Mouse (Mus musculus): ENCODE measurements at regions not wholly inside any gene's neighbourhood (a gene's known extent, or its start where the extent isn't known, plus 50 kb on each side); places are given as distances from the start of the nearest gene placed in this dataset.

DNA sequence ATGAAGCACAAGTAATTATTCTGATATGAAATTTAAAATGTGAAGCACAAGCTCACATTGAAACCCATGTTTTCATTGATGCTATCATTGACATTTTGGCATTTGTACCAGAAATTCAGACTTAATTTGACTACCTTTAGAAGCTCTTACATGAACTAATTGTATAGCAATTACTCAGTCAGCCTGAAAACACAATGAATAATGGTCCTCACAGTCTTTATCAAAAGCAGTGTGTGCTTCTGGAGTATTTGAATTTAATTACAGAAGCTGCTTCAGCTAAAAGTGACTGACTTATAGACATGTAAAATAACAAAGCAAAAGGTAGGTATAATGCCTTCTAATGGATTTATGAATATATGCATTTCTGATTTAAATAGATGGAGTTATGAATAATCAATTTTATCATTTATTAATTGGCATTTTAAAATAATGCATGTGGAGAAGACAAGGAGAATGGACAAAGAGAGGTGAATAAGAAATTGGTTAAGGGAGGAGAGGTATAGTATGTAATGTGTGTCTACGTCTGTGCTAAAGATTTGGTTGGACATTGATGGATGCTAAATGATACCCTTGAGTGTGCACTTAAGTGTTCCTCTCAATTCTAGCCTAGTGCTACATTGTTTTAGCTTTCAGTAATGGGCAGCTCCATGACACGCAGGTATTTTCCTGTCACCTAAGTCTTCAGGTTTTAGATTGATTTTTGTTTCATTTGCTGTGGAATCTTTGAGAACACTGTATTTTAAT, 803.2 kb upstream of the Frg1 start:
- in situ Hi-C loops (cut with MboI; ENCODE audit: low pct_unique_long_range_greater_than_20kb) = no loop called here
- ChIA-PET CTCF (interaction anchor here (1.0 kb wide), 1 partner anchor 81 kb away, joined by 3 read pairs; no protein-coding TSS in a partner anchor), POLR2A (no interaction called here)
- no peak for TF ChIP-seq CTCF (IDR thresholded peaks at IDR 0.05)
- DNase-seq (ENCODE audit: low read depth, low spot score) = no peak
- ATAC-seq = no peak
- no peaks in the 10 kb centered on the region for H3K27me3 ChIP-seq

DNA sequence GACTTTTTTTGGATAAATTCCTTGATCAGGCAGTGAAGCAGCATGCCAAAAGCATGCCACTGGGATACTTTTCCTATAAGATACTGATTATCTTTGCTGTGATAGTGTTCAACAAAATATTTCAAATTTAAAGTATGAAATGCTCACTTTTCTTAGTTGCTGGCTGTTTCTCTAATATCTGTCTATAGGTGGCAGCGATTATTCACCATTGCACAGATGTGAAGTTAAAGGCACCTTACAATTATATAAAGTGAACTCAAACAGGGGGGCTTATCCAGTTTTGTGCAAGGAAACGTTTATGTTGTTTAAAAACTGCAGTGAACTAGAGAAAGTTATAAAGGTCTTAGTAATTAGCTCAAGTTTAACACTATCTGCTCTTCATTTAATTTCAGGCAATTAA, 794.1 kb upstream of the Frg1 start:
- POLR2A ChIA-PET = interaction anchor here (0.5 kb wide), 1 partner anchor 395 kb away, joined by 3 read pairs; no protein-coding TSS in a partner anchor
- in situ Hi-C loops (cut with MboI; ENCODE audit: low pct_unique_long_range_greater_than_20kb) = no loop called here
- no peak for DNase-seq (ENCODE audit: low read depth, low spot score)
- peaks cover 4% of the 10 kb centered on the region for H3K27me3 ChIP-seq
- no peak for ATAC-seq
- CTCF ChIA-PET = interaction anchor here (1.7 kb wide), 1 partner anchor 17 kb away, joined by 3 read pairs; no protein-coding TSS in a partner anchor
- TF ChIP-seq CTCF (IDR thresholded peaks at IDR 0.05) = no peak

DNA sequence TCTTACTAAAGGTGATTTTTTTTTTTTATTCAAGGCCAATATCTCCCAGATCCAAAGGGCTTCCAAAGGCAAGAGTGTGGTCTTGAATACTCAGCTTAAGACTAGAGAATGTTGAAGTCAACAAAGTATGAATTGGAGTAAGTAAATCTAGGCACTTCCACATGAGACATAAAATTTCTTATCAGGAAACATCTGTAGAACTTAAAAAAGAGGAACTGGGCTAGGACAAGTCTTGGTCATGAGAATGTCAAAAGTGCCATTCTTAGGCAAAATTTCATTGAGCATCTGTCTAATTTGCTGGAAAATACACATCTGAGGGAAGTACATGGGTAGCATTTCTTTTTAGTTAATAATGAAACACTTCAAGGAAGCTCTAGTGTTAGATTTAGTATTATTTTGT, 793.1 kb upstream of the Frg1 start:
- peaks cover 4% of the 10 kb centered on the region for H3K27me3 ChIP-seq
- POLR2A ChIA-PET = no interaction called here
- in situ Hi-C loops (cut with MboI; ENCODE audit: low pct_unique_long_range_greater_than_20kb) = no loop called here
- CTCF ChIA-PET = no interaction called here
- TF ChIP-seq CTCF (IDR thresholded peaks at IDR 0.05) = no peak
- no peak for DNase-seq (ENCODE audit: low read depth, low spot score)
- no peak for ATAC-seq

DNA sequence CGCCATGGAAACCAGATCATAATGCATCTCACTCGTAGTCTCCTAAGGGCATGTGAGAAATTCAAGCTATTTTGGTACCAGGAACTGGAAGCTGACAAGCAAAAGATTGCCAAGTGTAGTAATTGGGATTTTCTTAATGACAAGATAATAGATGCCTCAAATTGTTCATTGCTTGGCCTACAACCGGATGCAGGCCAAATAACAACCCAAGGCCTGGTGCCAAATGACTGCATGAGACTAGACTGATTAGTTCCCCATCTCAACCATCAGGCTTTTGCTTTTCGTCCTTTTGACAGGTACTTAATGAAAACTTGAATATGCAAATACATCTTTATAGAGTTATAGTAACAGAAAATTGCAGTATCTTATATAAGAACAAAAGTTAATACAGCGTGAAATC, 780.4 kb upstream of the Frg1 start:
- ChIA-PET POLR2A (no interaction called here), CTCF (no interaction called here)
- no peaks in the 10 kb centered on the region for H3K27me3 ChIP-seq
- no peak for ATAC-seq
- in situ Hi-C loops (cut with MboI; ENCODE audit: low pct_unique_long_range_greater_than_20kb) = no loop called here
- no peak for DNase-seq (ENCODE audit: low read depth, low spot score)
- TF ChIP-seq CTCF (IDR thresholded peaks at IDR 0.05) = no peak

DNA sequence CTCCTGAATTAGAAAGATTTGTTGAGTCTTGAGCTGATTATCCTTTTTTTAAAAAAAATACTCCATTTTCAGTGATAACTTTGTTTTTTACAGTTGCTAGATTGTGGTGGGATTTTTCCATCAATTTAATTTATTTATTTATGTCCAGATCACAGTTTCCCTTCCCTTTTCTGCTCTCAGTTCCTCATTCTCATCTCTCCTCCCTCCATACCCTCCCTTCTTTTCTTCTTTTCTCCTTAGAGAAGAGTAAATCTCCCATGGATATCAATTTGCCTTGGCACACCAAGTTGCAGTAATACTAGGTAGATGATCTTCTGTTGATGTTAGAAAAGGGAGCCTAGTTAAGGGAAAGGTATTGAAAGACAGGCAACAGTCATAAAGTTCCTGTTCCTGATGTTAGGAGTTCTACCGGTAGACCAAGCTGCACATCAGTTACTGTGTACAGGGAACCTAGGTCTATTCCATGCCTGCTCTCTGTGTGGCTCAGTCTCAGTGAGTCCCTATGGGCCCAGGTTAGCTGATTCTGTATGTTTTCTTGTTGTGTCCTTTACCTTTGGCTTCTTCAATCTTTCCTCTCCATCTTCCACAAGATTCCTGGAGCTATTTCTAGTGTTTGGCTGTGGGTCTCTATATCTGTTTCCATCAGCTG, 777.2 kb upstream of the Frg1 start:
- DNase-seq (ENCODE audit: low read depth, low spot score) = no peak
- POLR2A ChIA-PET = no interaction called here
- H3K27me3 ChIP-seq = no peaks in the 10 kb centered on the region
- CTCF ChIA-PET = interaction anchor here (0.8 to 1.3 kb wide), 3 partner anchors 18 to 58 kb away, joined by 3 read pairs; no protein-coding TSS in a partner anchor
- in situ Hi-C loops (cut with MboI; ENCODE audit: low pct_unique_long_range_greater_than_20kb) = no loop called here
- no peak for TF ChIP-seq CTCF (IDR thresholded peaks at IDR 0.05)
- no peak for ATAC-seq

DNA sequence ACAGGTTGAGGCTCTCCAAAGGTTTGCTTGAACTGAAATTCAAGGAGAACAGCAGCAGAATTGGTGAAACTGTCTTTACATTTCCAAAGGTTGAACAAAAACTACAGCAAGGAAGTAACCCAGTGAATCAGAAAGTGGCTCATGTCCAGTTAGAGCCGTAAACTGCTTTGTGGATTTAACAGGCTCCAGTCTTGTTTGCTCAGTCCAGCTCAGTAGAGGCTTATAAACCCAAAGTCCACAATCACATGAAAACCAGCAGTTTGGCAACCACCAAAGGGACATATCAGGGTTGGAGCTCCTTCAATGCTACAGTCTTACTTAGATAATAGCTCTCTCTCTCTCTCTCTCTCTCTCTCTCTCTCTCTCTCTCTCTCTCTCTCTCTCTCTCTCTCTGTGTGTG, 770.2 kb upstream of the Frg1 start:
- no peak for TF ChIP-seq CTCF (IDR thresholded peaks at IDR 0.05)
- CTCF ChIA-PET = interaction anchor here (1.5 kb wide), 1 partner anchor 13 kb away, joined by 3 read pairs; no protein-coding TSS in a partner anchor
- in situ Hi-C loops (cut with MboI; ENCODE audit: low pct_unique_long_range_greater_than_20kb) = no loop called here
- POLR2A ChIA-PET = no interaction called here
- peaks cover 4% of the 10 kb centered on the region for H3K27me3 ChIP-seq
- DNase-seq (ENCODE audit: low read depth, low spot score) (no peak), ATAC-seq (no peak)

DNA sequence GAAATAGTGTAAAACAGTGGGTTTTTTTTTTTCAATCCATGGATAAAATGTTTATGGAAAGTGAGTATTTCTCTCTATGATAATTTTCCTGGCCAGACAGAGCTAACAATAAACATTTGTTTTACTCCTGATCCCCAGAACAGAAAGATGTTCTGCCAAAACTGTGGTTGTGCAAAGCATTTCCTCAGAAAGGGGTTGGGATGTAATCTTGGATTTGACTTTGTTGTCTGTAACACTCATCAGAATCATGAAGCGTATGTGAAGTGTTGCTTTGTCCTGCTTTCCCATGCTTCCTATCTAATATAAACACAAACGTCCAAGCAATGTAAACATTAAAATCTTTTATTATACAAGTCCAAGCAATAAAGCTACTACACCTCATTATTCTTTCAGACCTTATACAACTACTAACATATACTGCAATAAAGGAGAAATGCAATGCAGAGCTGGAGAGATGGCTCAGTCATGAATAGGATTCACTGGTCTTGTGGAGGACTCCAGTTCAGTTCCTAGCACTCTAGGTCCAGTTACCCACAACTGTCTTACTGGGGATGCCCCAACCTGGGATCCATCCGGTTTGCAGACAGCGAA, 766.5 kb upstream of the Frg1 start:
- DNase-seq (ENCODE audit: low read depth, low spot score) (no peak), ATAC-seq (no peak)
- ChIA-PET CTCF (no interaction called here), POLR2A (no interaction called here)
- in situ Hi-C loops (cut with MboI; ENCODE audit: low pct_unique_long_range_greater_than_20kb) = no loop called here
- peaks cover 17% of the 10 kb centered on the region for H3K27me3 ChIP-seq
- TF ChIP-seq CTCF (IDR thresholded peaks at IDR 0.05) = no peak

DNA sequence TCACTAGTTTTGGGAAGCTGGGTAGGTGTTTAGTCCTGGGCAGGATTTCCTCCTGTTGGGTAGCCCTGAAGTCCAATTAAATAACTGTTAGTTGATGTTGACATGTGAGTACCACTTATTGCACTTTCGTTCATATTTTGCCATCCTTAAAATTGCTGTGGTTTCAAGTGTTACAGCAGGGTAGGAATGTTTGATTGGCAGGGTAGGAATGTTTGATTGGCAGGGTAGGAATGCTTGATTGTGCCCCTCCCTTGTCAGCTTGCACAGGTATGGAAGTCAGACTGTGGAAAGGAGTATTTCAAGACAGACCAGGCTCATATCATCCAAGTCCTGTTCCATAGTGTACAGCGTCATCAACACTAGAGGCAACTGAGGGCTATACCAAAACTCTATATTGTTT, 745.6 kb upstream of the Frg1 start:
- ChIA-PET POLR2A (no interaction called here), CTCF (no interaction called here)
- TF ChIP-seq CTCF (IDR thresholded peaks at IDR 0.05) = no peak
- in situ Hi-C loops (cut with MboI; ENCODE audit: low pct_unique_long_range_greater_than_20kb) = no loop called here
- H3K27me3 ChIP-seq = peaks cover 4% of the 10 kb centered on the region
- ATAC-seq = no peak
- no peak for DNase-seq (ENCODE audit: low read depth, low spot score)

DNA sequence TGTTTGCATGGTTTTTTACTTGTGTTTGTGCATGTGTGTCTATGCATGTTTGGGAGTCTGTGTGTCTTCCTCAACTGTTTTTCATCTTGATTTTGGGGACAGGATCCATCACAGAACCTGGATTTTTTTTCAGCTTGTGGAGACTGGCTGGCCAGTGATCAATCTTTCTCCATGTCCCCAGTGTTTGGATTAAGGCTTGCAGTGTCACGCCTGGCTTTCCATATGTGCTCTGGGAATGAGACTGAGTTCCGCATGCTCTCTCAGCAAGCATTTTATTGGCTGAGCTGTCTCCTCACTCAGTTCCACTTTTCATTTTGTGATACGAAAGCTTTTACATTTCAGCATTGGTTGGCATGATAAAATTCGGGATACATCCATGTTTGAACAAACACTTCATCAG, 740.1 kb upstream of the Frg1 start:
- in situ Hi-C loops (cut with MboI; ENCODE audit: low pct_unique_long_range_greater_than_20kb) = no loop called here
- TF ChIP-seq CTCF (IDR thresholded peaks at IDR 0.05) = no peak
- DNase-seq (ENCODE audit: low read depth, low spot score) = no peak
- peaks cover 4% of the 10 kb centered on the region for H3K27me3 ChIP-seq
- POLR2A ChIA-PET = interaction anchor here (0.6 kb wide), 1 partner anchor 275 kb away, joined by 3 read pairs; no protein-coding TSS in a partner anchor
- no peak for ATAC-seq
- CTCF ChIA-PET = no interaction called here

DNA sequence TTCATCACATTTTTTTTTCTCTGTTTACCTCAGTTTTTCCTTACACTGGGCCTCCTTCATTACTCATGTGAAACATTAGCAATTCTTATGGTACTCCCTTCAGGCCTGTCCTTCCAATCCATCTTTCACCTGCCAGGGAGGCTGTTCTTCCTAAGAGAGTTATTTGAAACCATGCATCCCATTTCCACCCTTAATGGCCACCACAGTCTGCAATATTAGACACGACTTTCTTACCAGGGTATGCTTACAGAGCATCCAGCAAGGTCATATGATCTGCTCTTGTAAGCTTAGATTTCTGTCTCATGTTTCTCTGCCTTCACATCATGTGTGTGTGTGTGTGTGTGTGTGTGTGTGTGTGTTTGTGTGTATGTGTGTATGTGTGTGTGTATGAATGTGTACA, 739.7 kb upstream of the Frg1 start:
- CTCF ChIA-PET = no interaction called here
- ATAC-seq (no peak), DNase-seq (ENCODE audit: low read depth, low spot score) (no peak)
- H3K27me3 ChIP-seq = peaks cover 4% of the 10 kb centered on the region
- in situ Hi-C loops (cut with MboI; ENCODE audit: low pct_unique_long_range_greater_than_20kb) = no loop called here
- POLR2A ChIA-PET = no interaction called here
- TF ChIP-seq CTCF (IDR thresholded peaks at IDR 0.05) = no peak

DNA sequence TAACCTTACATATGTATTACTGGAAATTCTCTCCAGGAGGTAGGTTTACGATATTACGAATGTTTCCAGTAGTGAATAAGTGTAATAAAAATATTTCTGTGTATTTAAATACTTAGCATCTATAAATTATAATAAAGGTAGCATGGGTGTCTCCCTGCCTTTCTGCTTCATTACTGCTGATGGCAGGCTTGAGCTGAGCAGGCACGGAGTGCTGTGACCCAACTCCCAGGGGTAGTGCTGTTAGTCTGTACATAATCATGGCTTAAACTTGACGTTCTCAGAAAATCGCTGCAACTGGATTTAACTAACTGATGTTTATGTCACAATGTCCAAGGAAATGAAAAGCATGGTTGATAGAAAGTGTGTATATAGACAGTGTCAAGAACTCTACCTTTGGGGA, 727.8 kb upstream of the Frg1 start:
- in situ Hi-C loops (cut with MboI; ENCODE audit: low pct_unique_long_range_greater_than_20kb) = no loop called here
- no peaks in the 10 kb centered on the region for H3K27me3 ChIP-seq
- DNase-seq (ENCODE audit: low read depth, low spot score) = no peak
- POLR2A ChIA-PET = no interaction called here
- CTCF ChIA-PET = no interaction called here
- TF ChIP-seq CTCF (IDR thresholded peaks at IDR 0.05) = peak; percentile 26
- ATAC-seq = peak; percentile 67

Measured in Patski (cell line).